Mouse (Mus musculus) erythroblast, embryonic 14.5 days (primary cell): ENCODE results near the gene Papln. TPM values are rescaled to one million over a fixed set of nuclear protein-coding genes. Genes with fewer than 3 reads are reported as not detected.
A peak's percentile ranks its signal among the peaks of the same experiment; 100 is the strongest.

Source experiments
- H3K27me3 ChIP-seq: 2 replicates; pipeline ENCODE4 v1.6.1; 2012; ENCODE audit warnings: inconsistent platforms; ENCODE audit not compliant: control insufficient read depth
- H3K36me3 ChIP-seq: 2 replicates; pipeline ENCODE4 v1.6.1; 2012; ENCODE audit warnings: mild to moderate bottlenecking, inconsistent platforms; ENCODE audit not compliant: control insufficient read depth
- H3K4me1 ChIP-seq: 2 replicates; pipeline ENCODE4 v1.6.1; 2012; ENCODE audit warnings: inconsistent platforms; ENCODE audit not compliant: control insufficient read depth
- H3K4me3 ChIP-seq: replicated peaks from 2 replicates; pipeline ENCODE3; 2012; ENCODE audit warnings: moderate library complexity, mild to moderate bottlenecking, inconsistent platforms
- H3K9me3 ChIP-seq: 2 replicates; pipeline ENCODE4 v1.6.1; 2012; ENCODE audit warnings: low read length, inconsistent platforms, mixed read lengths; ENCODE audit not compliant: control insufficient read depth
- GATA1 ChIP-seq: IDR thresholded peaks from 2 replicates; pipeline ENCODE4 v1.6.1; 2012; ENCODE audit warnings: low read length, inconsistent platforms, mixed read lengths
- TAL1 ChIP-seq: IDR thresholded peaks from 3 replicates; pipeline ENCODE4 v1.6.1; 2012; ENCODE audit warnings: low read length, inconsistent platforms, mixed read lengths
- polyA plus RNA-seq: library from polyadenylated mRNA; stranded (reverse); fragments of >175 nt; gene quantifications from 2 replicates; pipeline ENCODE4 v1.2.3, GENCODE M21; 2012

The Papln gene
- polyA plus RNA-seq, result not detected in 2 replicates

DNA sequence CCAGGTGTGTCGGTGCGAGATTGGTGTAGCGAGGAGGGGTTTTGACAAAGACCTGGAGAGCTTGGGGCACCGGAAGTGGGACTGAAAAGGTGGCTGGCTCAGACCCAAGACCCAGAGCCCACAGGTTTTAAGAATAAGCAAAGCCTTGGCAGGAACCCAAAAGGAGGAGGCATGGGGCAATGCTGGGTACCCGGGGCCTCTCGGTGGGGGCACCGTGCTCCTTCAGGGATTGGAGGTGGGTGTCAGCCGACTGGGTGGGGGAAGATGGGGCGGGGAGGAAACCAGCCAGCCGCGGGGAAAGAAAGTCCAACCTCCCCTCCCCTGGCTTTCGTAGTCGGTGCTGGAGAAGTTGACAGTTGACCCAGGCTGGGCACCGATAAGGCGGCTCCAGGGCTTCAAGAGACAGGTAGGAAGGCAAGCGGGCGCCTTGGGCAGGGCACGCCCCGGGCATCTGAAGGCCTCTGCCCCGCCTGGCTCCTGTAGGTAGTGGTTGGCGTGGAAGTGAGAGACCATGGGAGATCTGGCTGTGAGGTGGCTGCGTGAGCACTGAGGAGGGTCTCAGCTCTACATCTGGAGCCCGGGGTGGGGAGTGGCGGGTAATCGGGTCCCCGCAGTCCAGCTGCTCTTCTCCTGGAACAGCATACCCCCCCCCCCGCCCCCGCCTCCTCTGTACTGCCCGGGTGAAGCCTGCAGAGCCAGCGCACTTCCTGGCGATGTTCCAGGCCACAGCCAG is at the start of gene Papln:
Gene Papln, plus strand, starts transcription at position 324 of the 733 bp plus-strand sequence.
- no peaks in the 10 kb centered on the region for H3K36me3 ChIP-seq
- peak within 1 kb of the TSS; percentile 33 for H3K4me3 ChIP-seq
- H3K4me1 ChIP-seq, result peaks cover 3% of the 10 kb centered on the region
- H3K27me3 ChIP-seq, result peaks cover 47% of the 10 kb centered on the region
- no peaks in the 10 kb centered on the region for H3K9me3 ChIP-seq
- no peak for TF ChIP-seq GATA1

DNA sequence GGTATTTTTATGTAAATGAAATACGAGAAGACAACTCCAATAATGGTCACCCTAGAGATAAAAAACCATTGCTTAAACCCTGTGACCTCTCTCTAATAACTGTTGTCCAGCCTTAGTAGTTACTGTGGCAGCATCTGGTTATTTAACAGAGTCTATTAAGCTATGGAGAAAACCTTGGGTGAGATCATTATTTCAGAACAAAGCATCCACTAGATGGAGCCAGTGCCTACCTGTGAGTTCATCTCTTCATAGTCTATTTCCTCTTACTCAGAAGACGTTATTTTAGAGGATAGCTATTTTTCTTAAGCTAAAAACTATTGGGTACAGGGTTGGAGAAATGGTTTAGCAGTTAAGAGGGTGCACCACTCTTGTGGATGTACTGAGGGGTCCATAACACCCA is 49.7 kb upstream of the Papln start:
- Histone ChIP-seq H3K4me3 (no peak overlapping the region), H3K4me1 (peaks cover 9% of the 10 kb centered on the region), H3K36me3 (peaks cover 87% of the 10 kb centered on the region), H3K9me3 (no peaks in the 10 kb centered on the region), H3K27me3 (no peaks in the 10 kb centered on the region)
- TF ChIP-seq GATA1, result no peak
- TF ChIP-seq TAL1, result no peak

DNA sequence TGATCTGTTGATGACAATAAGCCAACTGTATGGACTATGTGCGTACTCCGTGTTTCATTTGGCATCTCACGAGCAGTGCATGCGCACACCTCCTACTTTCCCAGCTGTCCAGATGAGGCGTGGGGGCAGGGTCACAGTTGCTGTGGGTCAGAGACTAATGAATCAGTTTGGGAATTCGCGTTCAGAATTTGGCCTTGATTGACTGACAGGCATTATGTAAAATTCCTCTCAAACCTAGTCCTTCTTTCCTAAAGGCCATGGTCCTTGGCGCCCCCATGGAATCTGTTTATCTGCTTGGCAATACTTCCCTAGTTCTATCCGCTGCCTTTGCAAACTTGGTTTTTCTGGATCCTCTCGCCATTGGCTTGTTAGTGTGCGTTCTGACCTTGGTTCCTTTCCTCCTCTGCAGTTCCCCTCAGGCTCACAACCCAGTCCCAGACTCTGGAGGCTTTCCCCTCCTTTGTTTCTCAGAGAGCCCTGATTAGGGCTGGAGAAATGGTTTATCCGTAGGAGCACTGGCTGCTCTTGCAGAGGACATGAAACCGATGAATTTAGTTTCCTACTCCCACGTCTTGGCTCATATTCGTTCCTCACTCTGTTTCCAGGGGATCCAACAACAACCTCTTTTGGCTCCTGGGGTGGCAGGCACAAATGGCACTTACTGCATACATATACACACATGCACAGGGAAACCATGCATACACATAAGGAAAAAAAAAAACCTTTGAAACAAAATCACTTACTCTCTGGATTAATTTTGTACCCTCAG is 46.8 kb upstream of the Papln start:
- no peaks in the 10 kb centered on the region for H3K4me1 ChIP-seq
- H3K9me3 ChIP-seq, result no peaks in the 10 kb centered on the region
- H3K36me3 ChIP-seq, result peaks cover 89% of the 10 kb centered on the region
- TF ChIP-seq GATA1 (no peak), TAL1 (no peak)
- H3K4me3 ChIP-seq, result no peak overlapping the region
- H3K27me3 ChIP-seq, result no peaks in the 10 kb centered on the region

DNA sequence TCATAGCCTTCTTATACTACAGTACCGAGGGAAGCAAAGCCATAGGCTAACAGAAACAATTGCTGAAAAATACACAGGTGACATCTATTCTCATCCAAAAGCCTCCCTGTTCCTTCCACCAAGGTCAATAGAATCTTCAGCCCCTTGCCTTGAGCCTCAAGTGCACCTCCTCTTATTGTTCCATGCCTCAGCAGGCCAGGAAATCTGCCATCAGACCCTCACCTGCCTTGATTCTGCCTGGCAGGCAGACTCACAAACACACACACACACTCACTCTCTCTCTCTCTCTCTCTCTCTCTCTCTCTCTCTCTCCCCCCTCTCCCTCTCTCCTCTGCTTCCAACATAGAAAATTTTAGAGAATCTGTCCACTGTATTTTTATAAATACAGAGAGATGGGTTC is 44.0 kb upstream of the Papln start:
- Histone ChIP-seq H3K4me1 (no peaks in the 10 kb centered on the region), H3K36me3 (peaks cover 87% of the 10 kb centered on the region), H3K4me3 (no peak overlapping the region), H3K27me3 (no peaks in the 10 kb centered on the region), H3K9me3 (no peaks in the 10 kb centered on the region)
- no peak for TF ChIP-seq GATA1
- TF ChIP-seq TAL1, result no peak

DNA sequence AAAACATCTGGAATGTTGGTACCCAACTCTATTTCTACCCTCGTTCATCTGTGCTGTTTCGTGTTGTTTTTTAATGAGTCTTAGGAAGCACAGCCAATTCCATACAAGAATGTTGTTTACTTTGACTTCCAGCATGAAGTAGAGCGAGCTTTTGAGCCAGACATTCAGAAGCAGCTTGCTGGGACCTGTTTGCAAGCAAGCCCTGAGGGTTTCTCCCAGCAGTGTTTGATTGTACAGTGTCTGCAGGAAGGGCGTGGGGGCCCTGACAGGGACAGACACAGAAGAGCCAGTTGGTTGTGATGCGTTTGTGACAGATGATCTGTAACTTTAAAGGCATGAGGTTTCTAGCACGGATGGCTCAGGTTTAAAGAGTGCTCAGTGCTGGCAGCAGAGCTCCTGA is 42.2 kb upstream of the Papln start:
- Histone ChIP-seq H3K9me3 (no peaks in the 10 kb centered on the region), H3K27me3 (no peaks in the 10 kb centered on the region), H3K4me3 (no peak overlapping the region), H3K36me3 (peaks cover 88% of the 10 kb centered on the region), H3K4me1 (no peaks in the 10 kb centered on the region)
- TF ChIP-seq GATA1 (no peak), TAL1 (no peak)

DNA sequence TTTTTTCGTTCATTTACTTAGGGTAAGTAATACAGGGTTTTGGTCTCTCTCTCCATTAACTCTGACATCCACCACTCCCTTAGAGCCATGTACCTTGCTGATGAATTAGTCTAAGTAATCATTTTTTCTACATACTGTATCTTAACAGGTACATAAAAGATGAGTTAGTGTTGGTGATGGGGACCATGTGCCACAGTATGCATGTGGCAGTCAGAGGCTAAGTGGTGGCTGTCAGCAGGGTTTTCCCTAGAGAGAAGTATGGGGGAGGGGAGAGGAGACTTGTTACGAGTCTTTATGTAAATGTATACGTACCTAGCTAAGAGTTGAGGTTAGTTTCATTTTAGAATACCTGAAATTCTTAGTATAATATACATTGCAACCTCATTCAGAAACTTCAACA is 40.4 kb upstream of the Papln start:
- H3K4me3 ChIP-seq, result no peak overlapping the region
- H3K9me3 ChIP-seq, result no peaks in the 10 kb centered on the region
- no peak for TF ChIP-seq TAL1
- no peak for TF ChIP-seq GATA1
- H3K4me1 ChIP-seq, result no peaks in the 10 kb centered on the region
- H3K27me3 ChIP-seq, result no peaks in the 10 kb centered on the region
- H3K36me3 ChIP-seq, result peaks cover 89% of the 10 kb centered on the region

DNA sequence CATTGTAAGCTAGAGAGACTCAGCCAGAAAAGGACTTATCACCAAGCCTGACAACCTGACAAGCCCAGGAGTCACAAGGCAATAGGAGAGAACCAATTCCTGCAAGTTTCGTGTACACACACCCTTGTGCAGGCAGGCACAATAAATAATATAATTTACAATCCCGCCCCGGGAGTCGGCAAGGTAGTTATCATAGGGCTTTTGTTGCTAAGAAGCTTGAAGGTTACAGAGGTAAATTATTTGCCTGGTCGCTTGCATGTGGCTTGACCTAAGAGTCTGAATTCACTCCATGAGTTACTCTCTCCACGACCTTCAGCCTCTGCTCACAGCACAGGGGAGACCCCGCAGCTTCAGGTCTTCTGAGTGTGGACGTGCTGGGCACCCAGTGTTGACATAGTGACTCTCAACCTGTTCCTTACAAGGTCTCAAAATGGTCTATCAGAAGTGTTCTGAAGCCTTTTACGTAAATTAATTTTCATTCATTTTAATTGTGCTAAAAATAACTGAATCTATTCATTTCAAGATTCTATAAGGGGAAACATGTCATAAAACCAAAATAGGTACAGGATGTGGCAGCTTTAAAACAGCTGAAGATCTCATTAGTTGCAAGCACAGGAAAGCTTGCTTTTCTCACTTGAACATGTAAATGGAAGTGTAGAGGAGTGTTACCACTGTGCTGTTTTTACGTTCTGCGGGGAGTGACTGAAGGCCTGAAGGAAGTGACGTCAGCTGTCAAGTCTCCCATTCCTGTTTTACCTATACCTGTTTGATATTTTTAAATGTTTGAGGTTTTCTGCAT is 36.7 kb upstream of the Papln start:
- H3K36me3 ChIP-seq, result peaks cover 97% of the 10 kb centered on the region

DNA sequence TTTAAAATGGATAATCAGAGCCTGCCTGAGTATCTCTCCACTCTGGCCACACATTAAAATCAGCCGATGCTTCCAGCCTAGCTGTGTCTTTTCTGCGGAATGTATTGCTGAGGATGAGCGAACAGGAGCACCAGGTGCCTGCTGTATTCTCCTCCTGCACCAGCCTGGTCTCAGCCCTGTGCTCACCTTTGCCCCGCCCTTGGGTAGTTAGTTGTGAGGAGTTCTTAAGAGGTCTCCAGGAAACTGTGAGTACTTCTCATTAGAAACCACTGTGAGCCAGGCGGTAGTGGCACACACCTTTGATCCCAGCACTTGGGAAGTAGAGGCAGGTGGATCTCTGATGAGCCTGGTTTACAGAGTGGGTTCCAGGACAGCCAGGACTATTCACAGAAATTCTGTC is 31.2 kb upstream of the Papln start:
- H3K4me1 ChIP-seq, result no peaks in the 10 kb centered on the region
- H3K36me3 ChIP-seq, result peaks cover 93% of the 10 kb centered on the region
- no peaks in the 10 kb centered on the region for H3K27me3 ChIP-seq
- H3K9me3 ChIP-seq, result no peaks in the 10 kb centered on the region
- H3K4me3 ChIP-seq, result no peak overlapping the region
- TF ChIP-seq GATA1 (no peak), TAL1 (no peak)

More for the DNA sequence above, 36.7 kb upstream of the Papln start:
- Histone ChIP-seq H3K4me1 (no peaks in the 10 kb centered on the region), H3K27me3 (no peaks in the 10 kb centered on the region), H3K9me3 (no peaks in the 10 kb centered on the region), H3K4me3 (no peak overlapping the region)
- no peak for TF ChIP-seq TAL1
- no peak for TF ChIP-seq GATA1

DNA sequence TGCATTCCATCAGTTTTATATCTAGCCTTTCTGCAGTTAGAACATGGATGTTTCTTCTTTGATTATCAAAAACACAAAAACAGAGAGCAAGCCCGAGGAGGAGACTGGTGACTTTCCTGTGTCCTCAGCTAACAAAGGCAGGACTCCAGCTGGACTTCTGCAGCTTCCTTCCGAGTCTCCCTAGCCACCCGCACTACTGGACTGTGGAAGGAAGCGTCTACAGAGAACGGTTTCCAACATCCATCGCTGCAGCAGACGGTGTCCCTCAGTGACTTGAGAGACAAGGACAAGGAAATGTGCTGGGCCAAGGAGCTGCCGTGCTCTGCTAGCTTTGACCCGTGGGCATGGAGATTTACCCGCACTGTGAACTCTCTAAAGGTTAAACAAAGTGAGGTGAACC is 29.4 kb upstream of the Papln start:
- no peaks in the 10 kb centered on the region for H3K4me1 ChIP-seq
- TF ChIP-seq TAL1, result no peak
- TF ChIP-seq GATA1, result no peak
- H3K9me3 ChIP-seq, result no peaks in the 10 kb centered on the region
- no peaks in the 10 kb centered on the region for H3K27me3 ChIP-seq
- H3K36me3 ChIP-seq, result peaks cover 75% of the 10 kb centered on the region
- H3K4me3 ChIP-seq, result no peak overlapping the region
